9 mouse cellular contexts compared by ENCODE assay signal in genomic region chr6:33681778-33682640, GRCm38 (mm10).
A peak's percentile ranks its signal among the peaks of the same experiment; 100 is the strongest.
DNase-seq lines count a peak whose midpoint lies in the region; ATAC-seq lines count a peak whose summit lies in the region.
"Had no signal": no experiment of that assay in that cellular context is flagged by ENCODE, and none has a peak within 500 bp of the region (broad histone marks: within the 10 kb centered on the region; RNA-seq: fewer than 3 reads in every experiment).

No protein-coding gene starts in this region.

- H3K9me3 ChIP-seq in forebrain, embryonic 12.5 days: no peaks in the 10 kb centered on the region

- H3K9ac ChIP-seq in forebrain, embryonic 12.5 days: no peak overlapping the region

- H3K27me3 ChIP-seq in forebrain, embryonic 12.5 days: no peaks in the 10 kb centered on the region

- peak; percentile 64 for ATAC-seq in cerebellum, adult (ENCODE audit: insufficient number of reproducible peaks, low FRiP score, low TSS enrichment)
- peak; percentile 91 for ATAC-seq in forebrain, embryonic 12.5 days (ENCODE audit: low FRiP score)
- ATAC-seq in erythroblast, adult 5-6 weeks (replicated peaks; ENCODE audit: low FRiP score, poor library complexity, severe bottlenecking): no peak

- H3K4me3 ChIP-seq in forebrain, embryonic 12.5 days (replicated peaks): no peak overlapping the region

- peak; percentile 1 for DNase-seq in ovary, postnatal 10 days (ENCODE audit: low spot score)
- no peak for DNase-seq in ovary, adult 18-20 months (ENCODE audit: low spot score)
- DNase-seq in layer of hippocampus, adult 8-10 months (ENCODE audit: low spot score in 2 of 2): peak; percentile 30 to 49
- peak; percentile 45 for DNase-seq in mesoderm, embryonic 11.5 days (ENCODE audit: low read depth, low spot score)
- peak; percentile 59 for DNase-seq in testis, postnatal 10 days (ENCODE audit: low spot score)

- no peak overlapping the region for H3K4me2 ChIP-seq in forebrain, embryonic 12.5 days

- 29% methylated on average over 10 of the region's 10 CpGs for WGBS in forebrain, embryonic 12.5 days

- H3K4me1 ChIP-seq in forebrain, embryonic 12.5 days: peaks cover 18% of the 10 kb centered on the region

- no peaks in the 10 kb centered on the region for H3K36me3 ChIP-seq in forebrain, embryonic 12.5 days (replicated peaks)

- H3K27ac ChIP-seq in forebrain, embryonic 12.5 days: peak overlapping the region; percentile 68
- H3K27ac ChIP-seq: macrophage had no signal
